Mouse (Mus musculus) kidney, embryonic 16.5 days (tissue): Measurements from ENCODE around the gene Mark1. TPM values are rescaled to one million over a fixed set of nuclear protein-coding genes. Genes with fewer than 3 reads are reported as not detected.

Source experiments
- ATAC-seq: fragments of 200-750 bp; cut with Nextera tagmentation; 2 replicates; pipeline ENCODE4 v1.8.0; 2017; ENCODE audit warnings: moderate TSS enrichment; ENCODE audit not compliant: low FRiP score, low TSS enrichment
- H3K27ac ChIP-seq: fragments of 300-500 bp; sonication (generic); 2 replicates; pipeline ENCODE4 v1.5.1; 2014; ENCODE audit warnings: low read length
- H3K27me3 ChIP-seq: fragments of 300-500 bp; sonication (generic); 2 replicates; pipeline ENCODE4 v1.6.1; 2014; ENCODE audit warnings: low read length, control low read depth, mixed read lengths; ENCODE audit not compliant: insufficient read depth
- H3K36me3 ChIP-seq: fragments of 300-500 bp; sonication (generic); 2 replicates; pipeline ENCODE4 v1.6.1; 2014; ENCODE audit warnings: low read length, control low read depth, mixed read lengths; ENCODE audit not compliant: insufficient read depth
- H3K4me1 ChIP-seq: fragments of 300-500 bp; sonication (generic); 2 replicates; pipeline ENCODE4 v1.6.1; 2014; ENCODE audit warnings: low read length, control low read depth, mixed read lengths; ENCODE audit not compliant: insufficient read depth
- H3K4me2 ChIP-seq: fragments of 300-500 bp; sonication (generic); replicated peaks from 2 replicates; pipeline ENCODE4 v1.6.1; 2014; ENCODE audit warnings: low read depth, low read length
- H3K4me3 ChIP-seq: fragments of 300-500 bp; sonication (generic); 2 replicates; pipeline ENCODE4 v1.5.1; 2014; ENCODE audit warnings: mild to moderate bottlenecking, low read length
- H3K9ac ChIP-seq: fragments of 300-500 bp; sonication (generic); replicated peaks from 2 replicates; pipeline ENCODE4 v1.6.1; 2014; ENCODE audit warnings: low read length
- H3K9me3 ChIP-seq: fragments of 300-500 bp; sonication (generic); 2 replicates; pipeline ENCODE4 v1.6.1; 2016; ENCODE audit warnings: low read length, control low read depth
- WGBS: fragments of 180-500 bp; shearing (Covaris S2); extraction: QIAGEN DNeasy Blood & Tissue Kit; methylation state at CpG from one replicate; pipeline ENCODE4 v1.1.7; 2014; 5-methylcytosine and 5-hydroxymethylcytosine counted together
- polyA plus RNA-seq: library from polyadenylated mRNA; unstranded; fragments of >200 nt; fragmentation: Nextera tagmentation; extraction: Ambion mirVana; gene quantifications from 2 replicates; pipeline ENCODE4 v1.2.1, GENCODE M21; 2015

The Mark1 gene
- polyA plus RNA-seq, 1 experiment from 2014 or later = 1.8 TPM

DNA sequence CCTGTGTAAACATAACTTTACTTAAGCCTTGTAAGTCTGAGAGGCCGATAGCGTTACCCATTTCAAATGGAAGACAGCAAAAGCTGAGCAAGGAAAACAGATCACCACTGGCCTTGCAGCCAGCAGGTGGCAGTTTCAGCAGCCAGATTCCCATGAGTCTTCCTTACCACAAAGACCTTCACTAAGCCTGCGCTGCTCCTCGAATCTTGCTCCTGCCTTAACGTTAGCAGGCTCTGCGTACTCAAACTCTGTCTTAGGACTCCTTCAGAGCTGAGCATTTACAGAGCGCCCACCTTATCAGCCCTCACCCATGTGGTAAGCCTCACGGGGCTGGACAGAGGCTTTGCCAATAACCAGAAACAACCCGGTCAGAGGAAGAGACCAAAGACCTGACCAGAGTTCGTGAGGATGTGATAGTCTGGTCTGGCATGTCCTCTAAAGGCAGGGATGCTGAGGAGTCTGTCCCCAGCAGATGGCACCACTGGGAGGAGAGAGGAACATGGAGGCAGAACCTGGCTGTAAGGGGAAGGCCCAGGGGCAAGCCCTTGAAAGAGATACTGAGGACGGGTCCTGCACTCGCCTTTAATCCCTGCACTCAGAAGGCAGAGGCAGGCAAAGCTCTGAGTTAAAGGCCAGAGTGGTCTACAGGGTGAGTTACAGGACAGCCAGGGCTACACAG is 33.5 kb downstream of the Mark1 start:
- H3K4me2 ChIP-seq = no peak overlapping the region
- H3K9me3 ChIP-seq = peaks cover 3% of the 10 kb centered on the region; the same call in 1 of the 2 replicates
- 59% methylated on average over 12 of the region's 12 CpGs for WGBS
- no peak overlapping the region for H3K4me3 ChIP-seq
- no peak overlapping the region for H3K27ac ChIP-seq
- no peaks in the 10 kb centered on the region for H3K4me1 ChIP-seq
- H3K9ac ChIP-seq = no peak overlapping the region
- H3K27me3 ChIP-seq = no peaks in the 10 kb centered on the region
- peak; percentile 46; the same call in 1 of the 2 replicates for ATAC-seq
- no peaks in the 10 kb centered on the region for H3K36me3 ChIP-seq

GRCm38 (mm10) chr1:184963121-184963693 is 36.2 kb downstream of the Mark1 start:
- H3K4me2 ChIP-seq = no peak overlapping the region
- 66% methylated on average over 12 of the region's 12 CpGs for WGBS
- ATAC-seq = no peak
- no peaks in the 10 kb centered on the region for H3K36me3 ChIP-seq
- no peak overlapping the region for H3K9ac ChIP-seq
- no peaks in the 10 kb centered on the region for H3K27me3 ChIP-seq
- no peak overlapping the region for H3K27ac ChIP-seq
- H3K4me1 ChIP-seq = no peaks in the 10 kb centered on the region
- peaks cover 5% of the 10 kb centered on the region; the same call in 1 of the 2 replicates for H3K9me3 ChIP-seq
- no peak overlapping the region for H3K4me3 ChIP-seq

DNA sequence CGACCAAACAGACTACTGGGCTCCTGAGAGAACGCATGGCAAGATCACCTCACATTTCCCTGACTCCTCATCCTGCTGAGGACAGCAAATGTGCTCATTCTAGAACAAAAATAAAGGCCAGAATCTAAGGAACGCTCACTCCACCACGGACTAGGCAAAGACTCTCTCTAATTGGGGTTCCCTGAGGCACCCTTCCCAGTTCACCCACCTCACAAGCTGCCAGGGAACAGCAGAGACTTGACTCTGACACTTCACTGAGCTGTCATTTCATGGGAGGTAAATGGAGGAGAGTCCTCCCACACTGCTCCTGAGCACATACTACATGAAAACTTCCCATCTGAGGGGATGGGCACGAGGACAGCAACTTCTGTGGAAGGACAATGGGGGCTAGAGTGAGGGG is 37.5 kb downstream of the Mark1 start:
- no peak overlapping the region for H3K9ac ChIP-seq
- H3K4me3 ChIP-seq = no peak overlapping the region
- WGBS = 86% methylated on average over 5 of the region's 5 CpGs
- H3K27me3 ChIP-seq = no peaks in the 10 kb centered on the region
- ATAC-seq = no peak
- no peaks in the 10 kb centered on the region for H3K36me3 ChIP-seq
- H3K4me1 ChIP-seq = no peaks in the 10 kb centered on the region
- H3K9me3 ChIP-seq = peaks cover 9% of the 10 kb centered on the region; the same call in 1 of the 2 replicates
- no peak overlapping the region for H3K4me2 ChIP-seq
- no peak overlapping the region for H3K27ac ChIP-seq

DNA sequence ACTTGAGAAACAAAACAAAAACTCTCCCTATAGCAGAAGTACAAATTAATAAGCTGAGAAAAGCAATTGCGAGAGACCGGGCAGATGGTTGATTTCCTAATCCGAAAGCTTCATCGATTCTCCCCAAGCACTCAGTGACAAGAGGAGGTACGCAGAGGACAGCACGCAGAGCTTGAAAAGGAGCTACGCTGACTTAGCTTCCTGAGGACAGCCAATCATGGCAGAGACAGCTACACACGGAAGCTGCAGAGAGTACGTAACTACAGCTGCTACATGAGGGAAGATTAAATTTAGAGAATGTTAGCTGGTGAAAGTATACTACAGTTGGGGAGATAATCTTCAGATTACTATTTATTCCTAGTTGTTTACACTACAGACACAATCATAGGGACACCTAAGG is 40.6 kb downstream of the Mark1 start:
- 66% methylated on average over 9 of the region's 9 CpGs for WGBS
- H3K9ac ChIP-seq = no peak overlapping the region
- H3K27me3 ChIP-seq = no peaks in the 10 kb centered on the region
- H3K4me3 ChIP-seq = no peak overlapping the region
- H3K4me2 ChIP-seq = no peak overlapping the region
- no peaks in the 10 kb centered on the region for H3K36me3 ChIP-seq
- H3K4me1 ChIP-seq = no peaks in the 10 kb centered on the region
- peaks cover 11% of the 10 kb centered on the region; the same call in 1 of the 2 replicates for H3K9me3 ChIP-seq
- ATAC-seq = no peak
- H3K27ac ChIP-seq = no peak overlapping the region

DNA sequence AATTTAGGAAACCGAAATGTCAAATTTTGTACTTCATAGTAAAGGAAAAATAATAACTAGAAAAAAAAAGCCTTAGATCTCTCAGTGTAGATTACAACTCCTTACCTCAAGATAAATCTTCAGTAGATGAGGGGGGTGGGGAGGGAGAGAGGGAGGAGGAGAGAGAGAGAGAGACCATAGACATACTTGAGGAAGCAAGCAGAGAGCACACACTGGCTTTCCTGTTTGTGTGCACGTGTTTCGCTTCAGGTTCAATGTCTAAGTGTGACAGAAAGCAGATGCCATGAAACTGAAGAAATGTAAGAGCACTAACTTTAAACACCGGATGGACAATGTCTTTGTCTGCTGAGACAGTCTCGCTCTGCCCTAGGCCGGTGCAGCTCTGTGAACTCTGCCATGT is 41.0 kb downstream of the Mark1 start:
- Histone ChIP-seq H3K27me3 (no peaks in the 10 kb centered on the region), H3K4me2 (no peak overlapping the region), H3K4me3 (no peak overlapping the region), H3K9ac (no peak overlapping the region), H3K9me3 (peaks cover 11% of the 10 kb centered on the region; the same call in 1 of the 2 replicates), H3K4me1 (no peaks in the 10 kb centered on the region), H3K36me3 (no peaks in the 10 kb centered on the region), H3K27ac (no peak overlapping the region)
- WGBS = 59% methylated on average over 6 of the region's 6 CpGs
- no peak for ATAC-seq

GRCm38 (mm10) chr1:184951758-184952157 is 47.6 kb downstream of the Mark1 start:
- no peaks in the 10 kb centered on the region for H3K36me3 ChIP-seq
- H3K27me3 ChIP-seq = no peaks in the 10 kb centered on the region
- no peak overlapping the region for H3K9ac ChIP-seq
- H3K4me2 ChIP-seq = no peak overlapping the region
- H3K4me1 ChIP-seq = no peaks in the 10 kb centered on the region
- no peak overlapping the region for H3K4me3 ChIP-seq
- no peak overlapping the region for H3K27ac ChIP-seq
- 0 out of 2 replicates have a peak, but pooled peaks cover 2% of the 10 kb centered on the region for H3K9me3 ChIP-seq
- 53% methylated on average over 5 of the region's 5 CpGs for WGBS
- ATAC-seq = no peak

- ATAC-seq = no peak
- Histone ChIP-seq H3K4me1 (no peaks in the 10 kb centered on the region), H3K36me3 (no peaks in the 10 kb centered on the region), H3K9me3 (0 out of 2 replicates have a peak, but pooled peaks cover 2% of the 10 kb centered on the region), H3K4me3 (no peak overlapping the region), H3K4me2 (no peak overlapping the region), H3K27me3 (no peaks in the 10 kb centered on the region), H3K9ac (no peak overlapping the region), H3K27ac (no peak overlapping the region)
- 84% methylated on average over 11 of the region's 11 CpGs for WGBS
Measured at GRCm38 (mm10) chr1:184951057-184951456, 48.3 kb downstream of the Mark1 start.

- H3K4me3 ChIP-seq = no peak overlapping the region
- H3K9ac ChIP-seq = no peak overlapping the region
- H3K27ac ChIP-seq = no peak overlapping the region
- H3K4me1 ChIP-seq = no peaks in the 10 kb centered on the region
- no peaks in the 10 kb centered on the region for H3K36me3 ChIP-seq
- H3K27me3 ChIP-seq = no peaks in the 10 kb centered on the region
- no peak for ATAC-seq
- H3K4me2 ChIP-seq = no peak overlapping the region
- H3K9me3 ChIP-seq = no peaks in the 10 kb centered on the region
- 73% methylated on average over 4 of the region's 4 CpGs for WGBS
Measured at GRCm38 (mm10) chr1:184938106-184938505, 61.3 kb downstream of the Mark1 start.

DNA sequence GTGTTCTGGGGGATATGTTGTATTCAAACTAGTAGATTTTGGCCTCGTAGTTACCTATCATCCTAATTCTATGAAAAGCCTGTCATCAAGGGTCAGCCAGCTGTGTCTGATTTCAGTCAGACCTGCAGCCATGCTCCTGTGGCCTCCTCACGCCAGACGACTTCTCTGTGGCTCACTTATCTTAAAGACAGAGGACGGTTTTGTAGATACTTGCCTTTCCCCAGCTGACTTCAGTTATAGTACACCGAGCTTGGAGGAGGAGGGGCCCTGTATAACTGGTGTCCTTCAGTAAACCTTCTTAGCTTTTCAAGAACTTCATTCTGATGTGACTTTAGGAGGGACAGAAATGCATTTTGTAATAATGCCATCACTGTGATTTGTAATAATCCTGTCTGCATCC is 63.4 kb downstream of the Mark1 start:
- Histone ChIP-seq H3K9ac (no peak overlapping the region), H3K4me2 (no peak overlapping the region), H3K27ac (no peak overlapping the region), H3K27me3 (no peaks in the 10 kb centered on the region), H3K4me1 (no peaks in the 10 kb centered on the region), H3K9me3 (no peaks in the 10 kb centered on the region), H3K36me3 (no peaks in the 10 kb centered on the region), H3K4me3 (no peak overlapping the region)
- no peak for ATAC-seq
- WGBS = 52% methylated on average over 5 of the region's 5 CpGs

- H3K4me2 ChIP-seq = no peak overlapping the region
- H3K27ac ChIP-seq = no peak overlapping the region
- no peak overlapping the region for H3K9ac ChIP-seq
- no peaks in the 10 kb centered on the region for H3K36me3 ChIP-seq
- H3K27me3 ChIP-seq = no peaks in the 10 kb centered on the region
- 53% methylated on average over 6 of the region's 6 CpGs for WGBS
- H3K4me1 ChIP-seq = no peaks in the 10 kb centered on the region
- no peak overlapping the region for H3K4me3 ChIP-seq
- ATAC-seq = no peak
- H3K9me3 ChIP-seq = no peaks in the 10 kb centered on the region
Measured at GRCm38 (mm10) chr1:184935490-184935889, 63.9 kb downstream of the Mark1 start.
